ENCODE assay signal across 28 mouse cellular contexts in the genomic region with DNA sequence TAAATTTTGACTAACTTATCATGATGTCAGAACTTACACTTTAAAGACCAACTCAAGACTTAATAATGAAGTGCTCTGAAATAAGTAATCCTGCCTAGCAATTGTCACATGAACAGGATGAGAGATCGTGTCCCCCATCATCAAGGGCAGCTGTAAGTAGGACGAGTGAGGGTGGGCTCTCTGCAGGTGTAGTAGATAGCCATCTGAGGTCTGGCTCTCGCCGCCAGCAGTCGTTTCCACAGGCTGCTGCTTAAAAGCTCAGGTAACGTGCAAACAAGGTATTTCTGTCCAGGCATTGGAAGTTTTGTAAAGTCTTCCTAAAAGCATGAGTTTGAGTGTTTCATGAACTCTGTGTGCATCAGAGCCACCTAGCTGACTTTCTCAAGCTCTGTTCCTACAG. TPM values are rescaled to one million over a fixed set of nuclear protein-coding genes. Genes with fewer than 3 reads are reported as not detected.
DNase-seq lines count a peak whose midpoint lies in the region; ATAC-seq lines count a peak whose summit lies in the region.
"Had no signal": no experiment of that assay in that cellular context is flagged by ENCODE, and none has a peak within 500 bp of the region (broad histone marks: within the 10 kb centered on the region; RNA-seq: fewer than 3 reads in every experiment).

No protein-coding gene starts in this region.

- no peak overlapping the region for H3K9ac ChIP-seq in midbrain, embryonic 15.5 days
- H3K9ac ChIP-seq: embryonic facial prominence, embryonic 13.5 days; embryonic facial prominence, embryonic 15.5 days; forebrain, embryonic 12.5 days had no signal

- H3K4me3 ChIP-seq in midbrain, embryonic 15.5 days = no peak overlapping the region
- H3K4me3 ChIP-seq: embryonic facial prominence, embryonic 13.5 days; embryonic facial prominence, embryonic 15.5 days; erythroblast, embryonic 14.5 days; forebrain, embryonic 10.5 days; forebrain, embryonic 12.5 days had no signal

- DNase-seq in thymus, adult 18-20 months = peak; percentile 26 to 42
- DNase-seq in thymus, postnatal 0 days (ENCODE audit: low spot score) = peak; percentile 39
- peak; percentile 54 for DNase-seq in thymus, postnatal 14 days
- DNase-seq in thymus, postnatal 36 days = peak; percentile 33 to 54
- no peak for DNase-seq in cerebellum, postnatal 25 days
- no peak for DNase-seq in layer of hippocampus, postnatal 36 days
- DNase-seq in spleen, postnatal 4 days (ENCODE audit: low spot score in 2 of 2) = no peak
- DNase-seq: adrenal gland, adult 8-10 months; adrenal gland, postnatal 14 days; adrenal gland, postnatal 36 days; B cell, adult 2 months; cerebellum, adult 11-12 months; cerebellum, adult 2 months; cerebellum, adult 9-10 months; cerebellum, postnatal 36 days; embryo, embryonic 11 days had no signal

- no peak overlapping the region for H3K27ac ChIP-seq in midbrain, embryonic 15.5 days
- H3K27ac ChIP-seq: embryonic facial prominence, embryonic 13.5 days; embryonic facial prominence, embryonic 15.5 days; forebrain, embryonic 10.5 days; forebrain, embryonic 12.5 days had no signal

- no peaks in the 10 kb centered on the region for H3K9me3 ChIP-seq in midbrain, embryonic 15.5 days
- H3K9me3 ChIP-seq: embryonic facial prominence, embryonic 13.5 days; embryonic facial prominence, embryonic 15.5 days; forebrain, embryonic 10.5 days; forebrain, embryonic 12.5 days; G1E had no signal

- H3K4me2 ChIP-seq in midbrain, embryonic 15.5 days = no peak overlapping the region
- H3K4me2 ChIP-seq: embryonic facial prominence, embryonic 13.5 days; embryonic facial prominence, embryonic 15.5 days; forebrain, embryonic 12.5 days had no signal

- no peak for ATAC-seq in midbrain, embryonic 15.5 days (replicated peaks)
- ATAC-seq: activated CD4-positive, CD25-positive, alpha-beta regulatory T cell, adult 4 months; CD4-positive, CD25-positive, alpha-beta regulatory T cell, adult 4 months; forebrain, embryonic 14.5 days; Patski had no signal

- 88% methylated on average over 6 of the region's 6 CpGs for WGBS in midbrain, embryonic 15.5 days

- no peaks in the 10 kb centered on the region for H3K4me1 ChIP-seq in midbrain, embryonic 15.5 days
- H3K4me1 ChIP-seq: embryonic facial prominence, embryonic 13.5 days; embryonic facial prominence, embryonic 15.5 days; forebrain, embryonic 10.5 days; forebrain, embryonic 12.5 days had no signal

- no peaks in the 10 kb centered on the region for H3K27me3 ChIP-seq in midbrain, embryonic 15.5 days (replicated peaks)
- H3K27me3 ChIP-seq: CH12.LX; embryonic facial prominence, embryonic 13.5 days; embryonic facial prominence, embryonic 15.5 days; forebrain, embryonic 12.5 days; Patski had no signal

- H3K36me3 ChIP-seq in midbrain, embryonic 15.5 days (replicated peaks) = peaks cover 10% of the 10 kb centered on the region; the same call in 1 of the 2 replicates

RNA-seq across cellular contexts. Expression of a gene that starts 48.5 kb away (rescaled TPM):
- polyA plus RNA-seq in thymus, postnatal 0 days (2015; fragmentation: Nextera tagmentation; extraction: Ambion mirVana) = 16.7 and 18.0 TPM in 2 replicates
- 100 to 1,000 TPM; 226 to 238 TPM for total RNA-seq in layer of hippocampus, postnatal 36 days (2021)
- 107 and 117 TPM in 2 replicates for polyA plus RNA-seq in midbrain, embryonic 15.5 days (2015; fragmentation: Nextera tagmentation; extraction: Ambion mirVana)

Comparison
In these comparisons a context has a peak if more than half of its experiments do, and no peak if none do; other contexts are left out.
1. DNase-seq: peak in thymus, adult 18-20 months (2 of 2), thymus, postnatal 0 days (single experiment), thymus, postnatal 14 days (single experiment) and thymus, postnatal 36 days (2 of 2); none in cerebellum, postnatal 25 days (0 of 2), layer of hippocampus, postnatal 36 days (0 of 2) and spleen, postnatal 4 days (0 of 2).